Mouse (Mus musculus): ENCODE results near the gene Bglap3.
"Not testable (repeated sequence)": the region's sequence is repeated elsewhere in the genome, so short reads cannot be mapped to it uniquely, and the experiment has no call there.

Gene Bglap3

GRCm38 (mm10) chr3:88372643-88373042 is at the start of gene Bglap3:
Bglap3 (minus strand) TSS chr3:88372743.
- DNase-seq (ENCODE audit: low spot score in 2 of 2), result not testable (repeated sequence)

GRCm38 (mm10) chr3:88422020-88422720 is 49.6 kb upstream of the Bglap3 start:
- no peak for DNase-seq (ENCODE audit: low spot score in 2 of 2)

GRCm38 (mm10) chr3:88420771-88421170 is 48.2 kb upstream of the Bglap3 start:
- DNase-seq (ENCODE audit: low spot score in 2 of 2), result no peak

GRCm38 (mm10) chr3:88418016-88418415 is 45.5 kb upstream of the Bglap3 start:
- no peak for DNase-seq (ENCODE audit: low spot score in 2 of 2)

- no peak for DNase-seq (ENCODE audit: low spot score in 2 of 2)
Measured at GRCm38 (mm10) chr3:88415668-88416067, 43.1 kb upstream of the Bglap3 start.

- no peak for DNase-seq (ENCODE audit: low spot score in 2 of 2)
Measured at GRCm38 (mm10) chr3:88412636-88413035, 40.1 kb upstream of the Bglap3 start.

- DNase-seq (ENCODE audit: low spot score in 2 of 2), result no peak
Measured at GRCm38 (mm10) chr3:88411681-88412080, 39.1 kb upstream of the Bglap3 start.

- no peak for DNase-seq (ENCODE audit: low spot score in 2 of 2)
Measured at GRCm38 (mm10) chr3:88410645-88411031, 38.1 kb upstream of the Bglap3 start.

GRCm38 (mm10) chr3:88409741-88410644 is 37.5 kb upstream of the Bglap3 start, which contains the start of gene Pmf1:
Pmf1 (minus strand) TSS chr3:88410331.
- peak; percentile 80 for DNase-seq (ENCODE audit: low spot score in 2 of 2)

GRCm38 (mm10) chr3:88408953-88409352 is 36.4 kb upstream of the Bglap3 start:
- DNase-seq (ENCODE audit: low spot score in 2 of 2), result no peak

GRCm38 (mm10) chr3:88407529-88407928 is 35.0 kb upstream of the Bglap3 start:
- no peak for DNase-seq (ENCODE audit: low spot score in 2 of 2)

GRCm38 (mm10) chr3:88407090-88407489 is 34.5 kb upstream of the Bglap3 start:
- peak; percentile 19 to 60 for DNase-seq (ENCODE audit: low spot score in 2 of 2)

GRCm38 (mm10) chr3:88403522-88404230 is 31.1 kb upstream of the Bglap3 start:
- no peak for DNase-seq (ENCODE audit: low spot score in 2 of 2)

- no peak for DNase-seq (ENCODE audit: low spot score in 2 of 2)
Measured at GRCm38 (mm10) chr3:88398666-88399065, 26.1 kb upstream of the Bglap3 start.

GRCm38 (mm10) chr3:88395742-88396141 is 23.2 kb upstream of the Bglap3 start:
- DNase-seq (ENCODE audit: low spot score in 2 of 2), result no peak

- DNase-seq (ENCODE audit: low spot score in 2 of 2), result no peak
Measured at GRCm38 (mm10) chr3:88395288-88395687, 22.7 kb upstream of the Bglap3 start.

- DNase-seq (ENCODE audit: low spot score in 2 of 2), result no peak
Measured at GRCm38 (mm10) chr3:88393776-88394375, 21.3 kb upstream of the Bglap3 start.

GRCm38 (mm10) chr3:88384364-88384763 is 11.8 kb upstream of the Bglap3 start, which contains the start of gene Bglap:
Bglap (minus strand) TSS chr3:88384464.
- DNase-seq (ENCODE audit: low spot score in 2 of 2), result no peak

- DNase-seq (ENCODE audit: low spot score in 2 of 2), result not testable (repeated sequence)
Measured at GRCm38 (mm10) chr3:88382383-88382782, 9.8 kb upstream of the Bglap3 start.

- not testable (repeated sequence) for DNase-seq (ENCODE audit: low spot score in 2 of 2)
Measured at GRCm38 (mm10) chr3:88381389-88382315, 9.1 kb upstream of the Bglap3 start.
